Mouse (Mus musculus): Measurements from ENCODE around the gene Nol7. TPM values are rescaled to one million over a fixed set of nuclear protein-coding genes. Genes with fewer than 3 reads are reported as not detected.

The Nol7 gene
- polyA plus RNA-seq, 1 experiment from 2014 or later: 127 TPM

- Histone ChIP-seq H3K9ac (ENCODE audit: low read depth, low read length) (no peak overlapping the region), H3K4me1 (replicated peaks; ENCODE audit: control insufficient read depth, insufficient read depth, low read length) (no peaks in the 10 kb centered on the region), H3K4me2 (replicated peaks; ENCODE audit: low read depth) (no peak overlapping the region), H3K27me3 (replicated peaks; ENCODE audit: control insufficient read depth, insufficient read depth, low read length) (no peaks in the 10 kb centered on the region), H3K9me3 (ENCODE audit: control insufficient read depth) (no peaks in the 10 kb centered on the region), H3K4me3 (ENCODE audit: low read depth, low read length) (no peak overlapping the region), H3K36me3 (ENCODE audit: control insufficient read depth, insufficient read depth) (no peaks in the 10 kb centered on the region), H3K27ac (ENCODE audit: low read depth, low read length) (no peak overlapping the region)
- no peak for TF ChIP-seq CTCF (IDR thresholded peaks at IDR 0.05; ENCODE audit: low read depth)
- 67% methylated on average over 6 of the region's 6 CpGs for WGBS
- no peak for ATAC-seq
These were observed 37.7 kb upstream of the Nol7 start for GRCm38 (mm10) chr13:43360534-43360933.

GRCm38 (mm10) chr13:43362353-43362752 is 35.8 kb upstream of the Nol7 start:
- no peak for ATAC-seq
- no peaks in the 10 kb centered on the region for H3K27me3 ChIP-seq (replicated peaks; ENCODE audit: control insufficient read depth, insufficient read depth, low read length)
- TF ChIP-seq CTCF (IDR thresholded peaks at IDR 0.05; ENCODE audit: low read depth): no peak
- H3K9ac ChIP-seq (ENCODE audit: low read depth, low read length): no peak overlapping the region
- H3K27ac ChIP-seq (ENCODE audit: low read depth, low read length): no peak overlapping the region
- no peak overlapping the region for H3K4me2 ChIP-seq (replicated peaks; ENCODE audit: low read depth)
- H3K36me3 ChIP-seq (ENCODE audit: control insufficient read depth, insufficient read depth): no peaks in the 10 kb centered on the region
- no peak overlapping the region for H3K4me3 ChIP-seq (ENCODE audit: low read depth, low read length)
- WGBS: 80% methylated on average over 9 of the region's 9 CpGs
- no peaks in the 10 kb centered on the region for H3K9me3 ChIP-seq (ENCODE audit: control insufficient read depth)
- H3K4me1 ChIP-seq (replicated peaks; ENCODE audit: control insufficient read depth, insufficient read depth, low read length): no peaks in the 10 kb centered on the region

- peak; percentile 96 for TF ChIP-seq CTCF (IDR thresholded peaks at IDR 0.05; ENCODE audit: low read depth)
- Histone ChIP-seq H3K4me3 (ENCODE audit: low read depth, low read length) (peak within 1 kb of the TSS; percentile 75), H3K36me3 (ENCODE audit: control insufficient read depth, insufficient read depth) (no peaks in the 10 kb centered on the region), H3K9ac (ENCODE audit: low read depth, low read length) (peak within 1 kb of the TSS; percentile 58), H3K27me3 (replicated peaks; ENCODE audit: control insufficient read depth, insufficient read depth, low read length) (no peaks in the 10 kb centered on the region), H3K4me1 (replicated peaks; ENCODE audit: control insufficient read depth, insufficient read depth, low read length) (no peaks in the 10 kb centered on the region), H3K4me2 (replicated peaks; ENCODE audit: low read depth) (peak within 1 kb of the TSS; percentile 83), H3K9me3 (ENCODE audit: control insufficient read depth) (no peaks in the 10 kb centered on the region), H3K27ac (ENCODE audit: low read depth, low read length) (no peak within 1 kb of the TSS)
- peak; percentile 91 for ATAC-seq
- 15% methylated on average over 42 of the region's 42 CpGs for WGBS
These were observed 33.0 kb upstream of the Nol7 start, which contains the start of gene Sirt5 for GRCm38 (mm10) chr13:43364985-43365824. Gene Sirt5 (plus strand): TSS chr13:43365496.

GRCm38 (mm10) chr13:43365825-43366184 is 32.4 kb upstream of the Nol7 start:
- peak overlapping the region; percentile 83 for H3K4me2 ChIP-seq (replicated peaks; ENCODE audit: low read depth)
- H3K4me3 ChIP-seq (ENCODE audit: low read depth, low read length): peak overlapping the region; percentile 75
- H3K9me3 ChIP-seq (ENCODE audit: control insufficient read depth): no peaks in the 10 kb centered on the region
- H3K4me1 ChIP-seq (replicated peaks; ENCODE audit: control insufficient read depth, insufficient read depth, low read length): no peaks in the 10 kb centered on the region
- peak overlapping the region; percentile 58 for H3K9ac ChIP-seq (ENCODE audit: low read depth, low read length)
- WGBS: 8% methylated on average over 11 of the region's 11 CpGs
- no peak for TF ChIP-seq CTCF (IDR thresholded peaks at IDR 0.05; ENCODE audit: low read depth)
- no peak overlapping the region for H3K27ac ChIP-seq (ENCODE audit: low read depth, low read length)
- H3K36me3 ChIP-seq (ENCODE audit: control insufficient read depth, insufficient read depth): no peaks in the 10 kb centered on the region
- no peaks in the 10 kb centered on the region for H3K27me3 ChIP-seq (replicated peaks; ENCODE audit: control insufficient read depth, insufficient read depth, low read length)
- ATAC-seq: no peak

- no peak for TF ChIP-seq CTCF (IDR thresholded peaks at IDR 0.05; ENCODE audit: low read depth)
- Histone ChIP-seq H3K9ac (ENCODE audit: low read depth, low read length) (no peak overlapping the region), H3K36me3 (ENCODE audit: control insufficient read depth, insufficient read depth) (peaks cover 16% of the 10 kb centered on the region), H3K4me2 (replicated peaks; ENCODE audit: low read depth) (no peak overlapping the region), H3K4me1 (replicated peaks; ENCODE audit: control insufficient read depth, insufficient read depth, low read length) (no peaks in the 10 kb centered on the region), H3K9me3 (ENCODE audit: control insufficient read depth) (no peaks in the 10 kb centered on the region), H3K27ac (ENCODE audit: low read depth, low read length) (no peak overlapping the region), H3K4me3 (ENCODE audit: low read depth, low read length) (no peak overlapping the region), H3K27me3 (replicated peaks; ENCODE audit: control insufficient read depth, insufficient read depth, low read length) (no peaks in the 10 kb centered on the region)
- 38% methylated on average over 6 of the region's 6 CpGs for WGBS
- no peak for ATAC-seq
These were observed 28.1 kb upstream of the Nol7 start for GRCm38 (mm10) chr13:43370063-43370462.

- peak; percentile 35 for TF ChIP-seq CTCF (IDR thresholded peaks at IDR 0.05; ENCODE audit: low read depth)
- Histone ChIP-seq H3K4me3 (ENCODE audit: low read depth, low read length) (no peak overlapping the region), H3K27ac (ENCODE audit: low read depth, low read length) (no peak overlapping the region), H3K4me2 (replicated peaks; ENCODE audit: low read depth) (no peak overlapping the region), H3K9ac (ENCODE audit: low read depth, low read length) (no peak overlapping the region), H3K9me3 (ENCODE audit: control insufficient read depth) (no peaks in the 10 kb centered on the region), H3K4me1 (replicated peaks; ENCODE audit: control insufficient read depth, insufficient read depth, low read length) (no peaks in the 10 kb centered on the region), H3K36me3 (ENCODE audit: control insufficient read depth, insufficient read depth) (peaks cover 30% of the 10 kb centered on the region), H3K27me3 (replicated peaks; ENCODE audit: control insufficient read depth, insufficient read depth, low read length) (no peaks in the 10 kb centered on the region)
- WGBS: 75% methylated on average over 1 of the region's 1 CpGs
- ATAC-seq: no peak
These were observed 25.3 kb upstream of the Nol7 start for GRCm38 (mm10) chr13:43372892-43373291.

All from intestine, postnatal 0 days (tissue).